Mouse (Mus musculus) olfactory bulb, adult 2 months (tissue): ENCODE measurements around the gene Cfl1.

Experiments used
- CTCF ChIP-seq: fragments of 200-500 bp; IDR thresholded peaks from 2 replicates; pipeline ENCODE4 v1.5.1; 2012; ENCODE audit warnings: low read depth, mild to moderate bottlenecking, low read length, moderate library complexity; ENCODE audit not compliant: insufficient read depth
- POLR2A ChIP-seq: fragments of 200-500 bp; IDR thresholded peaks from 2 replicates; pipeline ENCODE4 v1.6.1; 2012; ENCODE audit warnings: mild to moderate bottlenecking, low read depth, low read length, moderate library complexity; ENCODE audit not compliant: insufficient read depth

DNA sequence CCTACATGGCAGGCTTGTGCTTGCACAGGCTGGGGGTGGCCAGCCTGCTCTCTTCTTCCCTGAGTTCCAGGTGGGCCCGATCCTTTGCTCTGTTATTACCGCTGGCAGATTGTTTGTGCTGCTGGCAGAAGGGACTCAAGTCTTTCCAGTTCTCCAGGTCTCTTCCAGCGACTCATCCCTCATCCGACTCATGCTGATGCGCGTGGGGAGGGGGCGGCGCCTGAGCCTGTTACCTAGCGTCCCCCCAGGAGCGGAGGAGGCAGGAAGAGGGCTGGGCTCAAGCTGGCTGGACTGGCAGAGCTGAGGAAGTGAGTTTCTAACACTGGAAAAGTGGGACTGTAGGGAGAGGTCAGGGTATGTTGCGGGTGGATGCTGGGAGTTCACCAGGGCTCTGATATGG lies 53.8 kb downstream of the Cfl1 start:
- no peak for TF ChIP-seq CTCF
- no peak for TF ChIP-seq POLR2A
